Mouse (Mus musculus) right cerebral cortex, postnatal 36 days (tissue): ENCODE data around the gene Prss16.

Source experiments
- DNase-seq, 2 experiments: peaks; one replicate each; pipeline ENCODE4 v3.0.0; 2022; ENCODE audit warnings: low spot score in 2 of 2, mixed read lengths in 1 of 2

Gene Prss16

DNA sequence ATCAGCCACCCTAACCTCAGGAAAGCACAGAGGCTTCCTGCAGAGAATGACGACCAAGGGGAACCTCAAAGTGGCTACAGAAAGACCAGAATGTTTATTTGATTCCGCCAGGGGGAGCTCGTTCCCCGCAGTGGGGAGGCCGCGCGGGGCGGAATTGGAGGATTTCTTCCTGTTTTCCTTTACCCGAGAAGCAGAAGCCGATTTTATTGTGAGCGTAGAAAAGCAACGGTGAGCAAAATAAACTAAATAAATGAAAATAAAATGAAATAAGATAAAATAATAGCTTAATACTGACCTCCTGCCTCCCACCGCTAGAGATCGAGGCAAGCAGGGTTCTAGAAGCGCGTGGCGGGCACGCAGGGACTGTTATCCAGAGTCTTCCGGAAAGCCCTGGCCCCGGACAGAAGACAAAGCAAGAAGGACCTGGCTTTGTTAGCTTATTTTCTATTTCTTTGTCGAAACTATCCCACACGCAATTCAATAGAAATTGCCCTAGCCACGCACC is 35.3 kb downstream of the Prss16 start:
- peak; percentile 60 to 74 for DNase-seq

- DNase-seq: no peak
Observed at GRCm38 (mm10) chr13:21971641-21972040, 37.9 kb downstream of the Prss16 start.

DNA sequence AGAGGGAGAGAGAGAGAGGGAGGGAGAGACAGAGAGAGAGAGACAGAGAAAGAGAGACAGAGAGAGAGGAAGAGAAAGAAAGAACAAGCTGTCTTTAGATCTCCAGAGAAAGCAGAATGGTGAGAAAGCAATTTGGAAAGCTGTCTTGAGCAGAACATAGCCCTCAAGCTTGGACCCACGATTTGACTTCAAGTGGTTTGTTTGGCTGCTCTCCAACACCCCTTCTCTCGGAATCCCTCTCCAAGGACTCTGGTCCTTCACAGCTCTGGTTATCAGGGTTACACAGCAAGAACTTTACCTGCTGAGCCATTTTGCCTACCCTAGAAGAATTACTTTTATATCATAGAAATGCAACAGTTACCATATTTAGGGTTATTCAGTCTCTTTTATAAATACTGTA is 39.7 kb downstream of the Prss16 start:
- no peak for DNase-seq

DNA sequence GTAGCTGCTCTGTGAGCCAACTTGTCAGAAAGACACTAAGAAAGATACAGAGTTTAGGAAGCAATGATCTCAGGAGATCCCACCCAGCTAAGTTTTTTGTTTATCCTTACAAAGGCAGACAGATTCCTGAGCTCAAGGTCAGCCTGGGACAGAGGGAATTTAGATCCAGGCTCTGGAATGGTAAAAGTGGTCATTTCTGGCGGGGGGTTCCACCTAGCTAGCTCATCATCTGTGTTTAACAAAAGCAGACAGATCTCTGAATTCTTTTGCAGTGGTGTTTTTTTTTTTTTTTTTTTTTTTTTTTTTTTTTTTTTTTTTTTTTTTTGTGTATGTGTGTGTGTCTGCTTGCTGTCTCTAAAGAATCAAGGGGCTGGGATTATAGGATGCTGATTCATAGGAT is 40.3 kb downstream of the Prss16 start:
- DNase-seq: no peak
